Mouse (Mus musculus) lung, postnatal 14 days (tissue): Measurements from ENCODE around the gene AI854703.
A peak's percentile ranks its signal among the peaks of the same experiment; 100 is the strongest.

Experiments
- DNase-seq: peaks from one replicate; pipeline ENCODE4 v3.0.0; 2021

The AI854703 gene

DNA sequence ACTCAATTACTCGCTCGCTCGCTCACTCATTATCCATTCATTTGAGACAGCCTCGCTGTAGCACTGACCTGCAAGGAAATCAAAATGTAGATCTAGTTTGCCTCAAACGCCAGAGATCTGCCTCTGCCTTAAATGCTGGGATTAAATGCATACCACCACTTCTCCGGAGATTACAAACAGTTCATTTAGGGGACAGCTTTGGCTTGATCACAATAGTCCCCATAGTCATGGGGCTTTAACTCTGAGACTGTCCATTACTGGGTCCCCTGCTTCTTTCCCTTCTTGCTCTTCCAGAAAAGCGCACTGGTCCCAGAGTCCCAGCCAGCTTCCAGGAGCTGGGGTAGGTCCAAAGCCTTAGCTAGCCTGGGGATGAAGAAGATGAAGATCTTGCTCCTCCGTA is at the start of gene AI854703:
AI854703 (plus strand) TSS at position 301 of the 400 bp plus-strand sequence.
- no peak for DNase-seq

DNA sequence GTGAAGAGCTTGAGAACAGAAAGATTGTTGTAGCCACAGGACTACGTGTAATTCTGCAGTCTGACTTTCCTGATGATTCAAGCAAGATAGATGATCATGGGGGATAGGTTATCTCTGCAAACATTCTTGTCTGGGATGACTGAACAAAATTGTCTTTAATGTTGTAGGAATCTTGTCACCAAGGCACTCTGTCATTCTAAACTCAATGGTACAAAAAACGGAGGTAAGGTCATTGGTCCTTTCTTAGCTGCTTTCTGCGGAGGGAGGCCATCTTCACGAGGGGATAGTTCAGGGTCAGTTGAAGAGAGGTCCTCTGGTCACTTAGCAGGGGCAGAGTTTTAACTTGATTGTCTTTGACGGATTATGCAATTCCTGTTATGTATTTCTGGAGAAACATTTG is 47.8 kb upstream of the AI854703 start:
- DNase-seq = no peak

DNA sequence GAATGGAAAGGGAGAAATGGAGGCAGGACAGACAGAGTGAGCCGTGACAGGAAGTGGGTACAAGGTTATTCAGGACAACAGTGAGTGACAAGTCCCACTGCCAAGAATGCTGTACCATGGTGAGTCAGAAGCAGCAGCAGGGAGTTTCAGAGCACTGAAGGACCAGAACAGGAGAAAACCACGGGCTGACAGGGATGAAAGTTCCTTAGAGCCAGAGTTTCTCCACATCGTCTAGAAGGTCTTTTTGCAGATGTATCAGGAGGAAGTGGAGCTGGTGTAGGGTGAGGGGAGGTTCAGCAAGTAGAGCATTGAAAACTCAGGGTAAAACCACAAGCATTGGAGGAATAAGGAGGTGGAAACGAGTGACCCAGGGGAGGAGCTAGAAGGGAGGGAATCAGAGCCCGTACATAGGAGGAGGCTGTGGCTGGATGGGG is 47.3 kb upstream of the AI854703 start:
- DNase-seq = no peak

DNA sequence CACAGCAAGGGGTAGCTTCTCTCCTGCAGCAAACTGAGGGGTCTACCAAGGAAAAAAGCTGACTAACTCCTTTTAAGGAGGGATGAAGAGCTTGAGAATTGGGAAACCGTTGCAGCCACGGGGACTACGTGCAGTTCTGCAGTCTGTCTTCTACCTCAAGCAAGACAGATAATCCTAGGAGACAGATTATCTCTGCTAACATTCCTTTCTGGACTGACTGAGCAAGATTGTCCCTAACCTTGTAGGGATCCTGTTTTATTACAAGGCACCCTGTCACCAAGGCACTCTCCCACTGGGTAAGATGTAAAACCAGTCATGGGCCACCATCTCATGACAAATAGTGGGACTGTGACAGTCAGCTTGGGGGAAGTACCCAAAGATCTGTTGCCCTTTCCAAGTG is 45.3 kb upstream of the AI854703 start:
- no peak for DNase-seq

DNA sequence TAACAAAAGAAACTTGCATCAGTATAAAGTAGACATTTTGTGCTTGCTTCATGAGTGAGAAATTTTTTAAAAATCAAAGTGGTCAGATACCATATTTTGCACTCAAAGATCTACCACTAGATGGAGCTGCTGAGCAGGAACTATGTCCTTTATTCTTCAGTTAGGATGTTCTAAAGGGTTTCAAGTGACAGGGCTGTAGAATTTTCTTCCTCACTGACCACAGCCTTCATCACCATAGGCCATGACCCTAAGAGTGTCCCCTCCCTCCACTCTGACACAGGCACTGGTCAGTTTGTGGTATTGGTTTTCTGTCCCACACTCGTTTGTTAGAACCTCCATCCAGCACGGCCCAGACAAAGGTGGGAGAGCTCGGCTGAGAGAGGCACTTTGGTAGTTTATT is 44.5 kb upstream of the AI854703 start:
- DNase-seq = peak; percentile 65

DNA sequence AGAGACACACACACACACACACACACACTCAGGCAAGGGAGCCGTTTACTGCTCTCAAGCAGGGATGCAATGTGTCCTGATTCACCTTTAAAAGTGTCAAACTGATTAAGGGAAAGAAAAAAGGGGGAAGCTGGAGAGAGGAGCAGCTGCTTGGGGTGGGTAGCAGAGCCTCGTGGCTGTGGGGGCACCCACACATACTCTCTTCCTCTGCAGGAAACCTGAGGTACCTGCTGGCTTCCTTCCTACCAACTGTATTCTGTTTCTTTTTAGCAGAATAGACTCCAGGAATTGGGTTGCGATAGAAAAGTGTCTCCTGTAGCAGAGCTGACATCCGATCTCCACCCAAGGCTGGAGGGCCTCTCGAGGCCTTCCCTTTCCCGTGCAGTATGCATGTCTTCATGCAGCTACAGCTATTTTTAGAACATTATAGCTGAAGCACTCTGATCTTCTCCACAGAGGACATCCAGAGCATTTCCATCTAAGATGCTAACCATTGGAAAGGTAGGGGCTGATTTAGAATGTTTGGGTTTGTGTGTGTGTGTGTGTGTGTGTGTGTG is 37.3 kb upstream of the AI854703 start, which contains the start of gene Gm45021:
Gm45021 (plus strand) TSS at position 417 of the 557 bp plus-strand sequence.
- no peak for DNase-seq

DNA sequence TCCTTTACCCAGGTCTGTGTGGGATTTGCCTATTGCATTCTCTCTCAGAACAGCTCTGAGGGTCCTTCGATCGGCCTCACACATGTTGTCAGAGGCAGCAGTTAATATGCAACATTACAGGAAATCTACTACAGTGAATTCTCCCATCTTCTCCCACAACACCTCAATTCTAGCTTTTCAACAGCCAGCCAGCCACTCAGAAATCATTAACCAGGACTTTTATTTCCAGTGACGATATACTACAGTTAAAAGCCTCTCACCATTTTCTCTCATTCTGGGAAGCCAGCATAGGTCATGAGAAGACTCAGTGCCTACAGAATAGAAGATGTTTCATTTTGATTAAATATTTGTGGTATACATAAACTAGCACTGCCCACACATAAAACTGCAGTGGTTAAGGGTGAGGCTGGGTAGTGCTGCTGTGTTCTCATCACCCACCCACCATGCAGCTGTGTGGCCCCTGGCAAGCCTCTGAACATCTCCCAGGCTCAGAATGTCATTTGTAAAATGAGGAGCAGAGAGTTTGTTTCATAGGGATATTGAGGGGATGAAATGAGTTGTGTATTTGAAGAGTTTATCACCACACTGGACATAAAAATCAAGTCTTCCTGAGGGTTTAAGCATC is 35.2 kb upstream of the AI854703 start:
- no peak for DNase-seq

DNA sequence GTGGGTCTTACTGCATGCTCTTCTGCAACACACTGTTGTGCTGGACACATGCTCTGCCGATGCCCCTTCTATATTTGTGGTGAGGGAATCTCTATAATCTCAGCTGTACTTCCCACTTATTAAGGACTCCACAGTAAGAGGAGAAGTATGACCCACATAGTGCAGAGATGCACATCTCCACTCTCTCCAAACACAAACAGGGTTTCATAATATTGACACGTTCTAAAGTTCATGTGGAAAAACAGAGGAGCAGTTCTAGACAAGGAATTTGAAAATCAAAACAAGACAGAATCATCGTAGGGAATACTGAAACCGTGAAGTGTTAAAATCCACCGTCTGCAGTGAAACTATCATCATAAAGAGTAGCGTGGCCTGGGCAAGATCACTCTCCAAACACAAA is 34.7 kb upstream of the AI854703 start:
- DNase-seq = no peak

DNA sequence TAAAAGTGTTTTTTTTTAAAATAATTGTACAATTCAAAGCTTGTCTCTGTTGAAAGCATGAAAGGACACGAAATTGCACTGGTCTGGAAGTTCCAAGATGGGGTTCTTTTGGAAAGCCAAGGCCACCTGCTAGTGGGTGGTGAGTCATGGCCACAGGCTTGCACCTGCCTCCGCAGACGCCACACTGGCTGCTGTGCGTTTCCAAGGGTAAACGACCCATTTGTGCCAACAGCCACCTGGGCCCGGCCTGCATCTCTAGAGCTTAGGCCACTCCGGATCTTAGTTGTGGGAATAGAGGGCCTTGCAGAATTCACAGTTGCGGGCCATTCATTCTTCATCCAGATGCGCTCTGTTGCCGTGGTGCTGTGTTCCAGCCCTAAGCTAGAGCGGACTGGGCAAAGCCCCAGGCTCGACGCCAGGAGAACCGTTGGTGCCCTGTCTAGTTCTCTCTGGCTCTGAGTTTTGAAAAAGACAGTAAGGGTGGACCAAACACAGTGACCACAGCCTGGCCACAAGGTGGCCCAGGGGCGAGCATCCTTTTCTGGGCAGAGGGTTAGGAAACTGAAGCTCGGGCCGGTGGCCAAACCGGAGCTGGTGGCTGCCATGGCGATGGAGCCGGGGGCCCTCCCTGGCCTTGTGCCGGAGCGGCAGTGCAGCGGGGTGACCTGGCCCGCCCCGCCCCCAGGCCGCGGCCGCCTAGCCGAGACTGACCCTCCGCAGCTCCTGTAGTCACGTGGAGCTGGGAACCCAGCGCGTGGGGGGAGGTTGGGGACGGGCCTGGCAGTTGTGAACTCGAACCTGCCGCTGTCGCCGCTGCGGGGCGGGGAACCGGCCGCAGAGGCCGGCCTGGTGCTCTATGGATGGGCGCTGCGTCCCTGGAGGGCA is 33.2 kb upstream of the AI854703 start, which contains the start of the genes Repin1 and Gm44965:
Repin1 (plus strand) TSS at position 726 of the 885 bp plus-strand sequence.
Gm44965 (plus strand) TSS at position 784 of the 885 bp plus-strand sequence.
- peak; percentile 89 for DNase-seq

DNA sequence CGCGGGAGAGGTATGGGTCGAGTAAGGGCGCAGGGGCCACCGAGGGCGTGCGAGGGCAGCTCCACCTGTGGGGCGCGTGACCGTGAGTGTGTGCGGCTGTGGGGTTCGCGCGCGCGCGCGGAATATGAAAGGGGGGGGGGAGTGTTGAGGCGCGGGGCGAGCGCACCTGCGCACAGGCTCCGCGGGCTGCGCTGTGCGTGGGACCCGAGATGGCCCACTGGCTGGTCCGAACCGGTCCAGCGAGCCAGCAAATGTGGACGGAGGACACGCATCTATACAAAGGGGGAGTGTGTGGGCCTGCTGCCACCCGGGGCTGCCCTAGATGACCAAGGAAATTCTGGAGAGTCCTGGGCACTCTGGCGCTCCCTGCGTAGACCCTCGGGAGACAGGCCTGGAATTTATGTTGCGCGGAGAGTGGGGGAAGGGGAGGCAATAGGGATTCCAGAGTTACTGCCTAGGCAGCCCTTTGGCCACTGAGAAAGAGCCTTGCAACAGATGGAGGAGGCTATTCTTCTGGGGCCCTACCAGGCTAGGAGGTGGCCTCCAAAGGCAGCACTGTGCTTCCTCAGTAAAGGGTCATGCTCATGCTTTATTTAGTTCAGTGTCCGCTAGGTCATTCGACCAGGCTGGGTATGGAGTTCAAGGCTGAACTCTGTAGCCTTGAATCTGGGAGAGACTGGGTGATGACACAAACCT is 32.4 kb upstream of the AI854703 start:
- DNase-seq = peak; percentile 34

DNA sequence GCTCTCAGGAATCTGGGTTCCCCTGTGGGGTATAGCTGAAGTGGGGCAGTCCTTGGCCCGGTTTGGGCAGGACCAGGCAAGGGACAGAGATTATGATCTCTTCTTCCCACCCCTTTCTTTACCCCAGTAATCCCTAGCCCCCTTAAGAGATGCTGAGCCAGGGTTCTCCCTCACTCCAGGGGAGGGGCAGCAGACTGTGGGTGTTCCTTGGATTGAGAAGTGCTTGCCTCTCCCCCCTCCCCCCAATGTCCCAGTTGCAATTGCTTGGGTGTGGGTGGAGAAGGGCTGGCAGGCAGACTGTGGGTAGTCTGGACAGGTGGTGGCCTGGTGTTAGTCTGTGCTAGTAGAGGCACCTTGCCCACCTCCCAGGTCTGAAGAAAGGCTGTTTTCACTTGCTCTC is 31.3 kb upstream of the AI854703 start:
- DNase-seq = no peak

DNA sequence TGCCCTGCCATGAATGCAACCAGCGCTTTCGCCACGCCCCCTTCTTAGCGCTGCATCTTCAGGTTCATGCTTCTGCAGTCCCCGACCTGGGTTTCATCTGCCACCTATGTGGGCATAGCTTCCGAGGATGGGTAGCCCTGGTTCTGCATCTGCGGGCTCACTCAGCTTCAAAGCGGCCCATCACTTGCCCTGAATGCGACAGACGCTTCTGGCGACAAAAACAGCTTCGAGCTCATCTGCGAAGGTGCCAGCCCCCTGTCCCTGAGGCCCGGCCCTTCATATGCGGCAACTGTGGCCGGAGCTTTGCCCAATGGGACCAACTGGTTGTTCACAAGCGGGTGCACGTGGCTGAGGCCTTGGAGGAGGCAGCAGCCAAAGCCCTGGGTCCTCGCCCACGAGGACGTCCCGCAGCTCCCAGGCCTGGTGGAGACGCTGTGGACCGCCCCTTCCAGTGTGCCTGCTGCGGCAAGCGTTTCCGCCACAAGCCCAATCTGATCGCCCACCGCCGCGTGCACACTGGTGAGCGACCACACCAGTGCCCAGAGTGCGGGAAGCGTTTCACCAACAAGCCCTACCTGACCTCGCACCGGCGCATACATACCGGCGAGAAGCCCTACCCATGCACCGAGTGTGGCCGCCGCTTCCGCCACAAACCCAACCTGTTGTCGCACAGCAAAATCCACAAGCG is 29.9 kb upstream of the AI854703 start:
- DNase-seq = no peak

DNA sequence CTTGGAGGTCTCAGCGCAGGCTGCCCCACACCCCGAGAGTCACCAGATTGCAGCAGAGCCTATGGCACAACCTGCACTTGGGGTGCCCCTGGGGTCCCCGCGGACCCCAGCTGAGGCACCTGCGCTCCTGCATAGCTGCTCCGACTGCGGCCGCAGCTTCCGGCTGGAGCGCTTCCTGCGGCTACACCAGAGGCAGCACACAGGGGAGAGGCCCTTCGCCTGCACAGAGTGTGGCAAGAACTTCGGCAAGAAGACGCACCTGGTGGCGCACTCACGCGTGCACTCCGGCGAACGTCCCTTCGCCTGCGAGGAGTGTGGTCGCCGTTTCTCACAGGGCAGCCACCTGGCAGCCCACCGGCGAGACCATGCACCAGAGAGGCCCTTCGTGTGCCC is 29.3 kb upstream of the AI854703 start:
- DNase-seq = no peak

DNA sequence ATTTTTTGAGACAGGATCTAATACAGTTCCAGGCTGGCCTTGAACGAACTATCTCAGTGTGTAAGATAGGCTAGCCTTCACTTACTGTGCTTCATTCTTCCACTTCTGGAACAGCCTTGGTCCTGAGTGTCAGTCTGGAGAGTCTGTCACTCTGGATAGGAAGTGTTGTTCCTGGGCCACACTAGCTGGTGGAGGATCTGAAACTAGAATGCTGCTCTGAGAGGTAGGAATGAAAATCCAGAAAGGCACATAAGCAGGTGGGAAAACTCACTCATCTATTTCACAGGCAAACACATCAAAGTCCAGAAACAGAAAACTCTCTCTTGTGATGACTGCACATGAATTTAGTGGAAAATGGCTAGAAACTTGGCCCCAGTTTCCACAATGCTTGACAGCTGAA is 26.0 kb upstream of the AI854703 start:
- DNase-seq = no peak

DNA sequence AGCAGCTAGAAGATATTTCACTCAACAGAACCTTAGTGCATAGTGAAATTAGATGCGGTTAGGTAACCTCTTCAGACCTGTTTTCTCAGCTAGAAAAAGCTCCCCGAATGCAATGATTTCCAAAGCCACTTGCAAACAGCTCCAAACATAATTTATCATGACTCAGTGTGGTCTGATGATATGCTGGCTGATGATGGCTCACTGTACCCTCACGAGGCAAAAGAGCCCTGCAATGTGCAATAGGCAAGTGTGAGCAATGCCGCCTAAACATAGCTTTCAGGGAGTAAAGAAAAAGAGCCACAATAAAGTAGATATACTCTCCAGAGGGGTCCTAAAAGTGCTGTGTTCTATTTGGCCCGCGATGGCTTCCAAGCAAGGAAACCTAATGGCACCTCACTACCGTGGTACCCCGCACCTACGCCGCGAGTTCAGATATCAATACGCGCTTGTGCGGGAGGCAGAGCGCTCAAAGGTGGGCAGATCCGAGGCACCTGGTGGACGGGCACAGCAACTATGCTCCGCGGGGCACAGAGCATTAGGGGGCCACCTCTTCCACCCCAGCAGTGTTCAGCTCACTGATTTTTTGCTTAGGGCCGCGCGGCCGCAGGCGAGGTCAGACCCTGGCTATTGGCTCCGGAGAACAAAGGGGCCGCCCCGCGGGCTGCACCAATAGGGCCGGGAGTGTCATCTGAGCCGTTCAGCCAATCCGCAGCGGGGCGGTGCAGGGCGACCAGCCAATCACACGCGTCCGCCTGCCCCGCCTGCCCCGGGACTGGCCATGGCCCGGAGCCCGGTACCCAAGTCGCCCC is 25.1 kb upstream of the AI854703 start, which contains the start of gene Zfp775:
Zfp775 (plus strand) TSS at position 793 of the 809 bp plus-strand sequence.
- DNase-seq = peak; percentile 96

DNA sequence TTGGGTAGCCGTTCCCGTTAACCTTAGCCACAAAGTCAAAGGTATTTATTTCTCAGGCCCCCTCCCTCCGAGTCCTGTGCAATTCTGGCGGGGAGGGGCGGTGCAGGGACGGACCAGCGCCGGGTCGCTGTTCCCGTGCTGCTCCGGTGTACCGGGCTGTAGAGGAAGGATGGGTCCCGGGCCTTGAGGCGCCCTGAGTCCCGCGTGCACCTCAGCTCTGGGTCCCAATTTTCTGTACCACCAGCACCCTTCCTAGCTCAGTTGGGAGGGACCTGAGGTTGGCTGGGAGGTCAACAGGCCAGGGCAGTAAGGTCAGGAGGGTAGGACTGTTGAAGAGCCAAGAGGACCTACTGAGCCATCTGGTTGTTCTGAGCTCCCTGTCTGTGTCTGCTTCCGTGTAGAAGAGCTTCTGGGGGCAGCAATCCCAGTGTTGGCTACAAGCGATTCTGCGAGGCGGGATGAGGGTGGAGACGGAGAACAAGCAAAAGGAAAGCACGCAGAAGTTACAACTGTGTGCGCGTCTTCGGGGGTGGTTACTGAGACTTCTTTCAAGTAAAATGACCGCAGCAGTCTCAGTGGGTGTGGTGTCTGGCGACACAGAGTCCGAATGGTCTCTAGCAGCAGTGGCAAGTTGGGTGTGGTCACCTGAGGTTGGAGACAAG is 24.4 kb upstream of the AI854703 start:
- DNase-seq = peak; percentile 37

DNA sequence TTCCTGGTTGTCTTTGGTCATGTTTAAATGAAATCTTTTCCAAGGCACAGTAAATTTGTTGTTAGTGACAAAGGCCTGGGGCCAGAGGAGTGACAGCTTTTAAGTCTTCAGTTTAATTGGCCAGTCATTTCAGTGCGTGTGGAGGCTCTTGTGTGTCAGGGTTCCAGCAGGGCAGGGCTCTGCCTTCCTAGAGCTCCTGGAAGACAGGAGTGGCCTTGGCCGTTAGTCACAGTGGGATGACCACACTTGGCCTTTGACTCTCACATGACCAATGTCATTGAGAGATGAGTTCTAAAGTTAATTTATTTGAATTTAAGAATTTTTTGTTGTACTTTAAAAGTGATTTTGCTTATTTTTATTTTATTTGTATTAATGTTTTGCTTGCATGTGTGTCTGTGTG is 18.4 kb upstream of the AI854703 start:
- no peak for DNase-seq

DNA sequence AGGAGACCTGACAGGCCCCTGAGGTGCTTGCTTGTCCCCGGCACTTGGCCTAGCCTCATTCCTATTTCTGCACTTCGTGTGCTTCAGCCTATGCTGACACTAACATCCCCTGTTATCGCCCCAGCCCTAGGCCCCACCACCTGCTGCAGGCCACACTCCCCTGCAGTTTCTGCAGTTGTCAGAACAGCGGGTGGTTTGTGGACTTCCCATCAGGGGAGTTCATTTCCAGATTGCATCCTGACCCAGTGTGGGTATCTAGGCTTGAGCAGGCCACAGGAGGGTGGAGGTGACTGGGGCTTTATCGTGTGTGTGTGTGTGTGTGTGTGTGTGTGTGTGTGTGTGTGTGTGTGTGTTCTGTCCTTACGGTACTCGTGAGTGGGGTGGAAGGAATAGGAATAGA is 17.1 kb upstream of the AI854703 start:
- DNase-seq = no peak

DNA sequence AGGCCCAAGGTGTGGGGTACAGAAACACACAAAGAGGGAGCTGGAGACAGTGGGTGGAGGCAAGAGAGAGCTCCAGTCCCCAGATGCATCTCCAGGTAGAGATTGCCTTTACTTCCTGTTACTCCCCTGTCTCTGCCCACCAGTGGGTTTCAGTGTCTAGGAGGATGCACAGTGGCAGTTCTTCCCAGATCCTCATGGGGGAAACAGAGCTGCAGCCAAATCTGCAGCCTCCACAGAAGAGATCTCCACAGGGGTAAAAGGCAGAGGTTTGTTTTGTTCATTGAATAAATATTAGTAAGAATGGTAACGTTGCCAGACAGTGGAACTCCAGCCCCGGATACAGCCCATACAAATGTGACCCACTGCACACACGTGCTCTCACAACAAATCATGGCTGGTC is 15.9 kb upstream of the AI854703 start:
- no peak for DNase-seq

DNA sequence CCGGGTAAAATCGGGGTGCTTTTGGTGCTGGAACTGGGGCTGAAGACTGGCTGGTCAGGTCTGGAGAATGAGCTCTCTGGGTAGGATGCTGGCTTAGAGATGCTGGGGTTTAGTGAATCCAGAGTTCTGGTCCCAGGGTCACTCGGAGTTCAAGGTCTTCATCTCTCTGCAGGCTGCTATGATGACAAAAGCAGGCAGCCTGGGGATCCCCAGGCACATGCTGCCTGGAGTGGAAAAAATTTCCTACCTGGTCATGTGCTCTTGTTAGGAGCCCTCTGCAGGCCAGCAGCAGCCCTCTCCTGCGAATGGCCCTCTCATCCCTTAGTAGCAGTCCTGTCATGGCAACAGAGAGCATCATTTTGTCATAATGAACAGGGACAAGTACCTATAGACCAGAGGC is 13.1 kb upstream of the AI854703 start:
- DNase-seq = no peak

DNA sequence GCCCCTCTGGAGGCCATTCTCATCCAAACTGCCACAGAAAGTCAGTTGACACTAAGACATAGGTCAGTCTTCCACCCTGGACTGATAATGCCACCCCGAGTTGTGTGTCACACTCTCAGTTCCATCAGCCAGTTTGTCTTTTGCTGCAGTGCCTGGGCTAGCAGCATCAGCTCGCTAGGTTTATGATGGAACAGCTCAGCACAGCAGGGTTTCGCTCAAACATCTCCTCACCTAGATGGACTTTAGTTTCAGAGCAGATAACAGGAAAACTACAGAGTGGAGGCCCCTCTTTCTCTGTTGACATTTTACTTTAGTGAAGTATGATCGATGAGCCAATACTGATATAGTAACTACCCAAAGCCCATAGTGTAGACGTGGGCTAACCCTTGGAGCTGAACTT is 11.8 kb upstream of the AI854703 start:
- no peak for DNase-seq
